Mouse (Mus musculus) lung, postnatal 14 days (tissue): ENCODE data around the gene Agxt2.
A peak's percentile ranks its signal among the peaks of the same experiment; 100 is the strongest.

Experiments
- DNase-seq: peaks from one replicate; pipeline ENCODE4 v3.0.0; 2021

The Agxt2 gene

DNA sequence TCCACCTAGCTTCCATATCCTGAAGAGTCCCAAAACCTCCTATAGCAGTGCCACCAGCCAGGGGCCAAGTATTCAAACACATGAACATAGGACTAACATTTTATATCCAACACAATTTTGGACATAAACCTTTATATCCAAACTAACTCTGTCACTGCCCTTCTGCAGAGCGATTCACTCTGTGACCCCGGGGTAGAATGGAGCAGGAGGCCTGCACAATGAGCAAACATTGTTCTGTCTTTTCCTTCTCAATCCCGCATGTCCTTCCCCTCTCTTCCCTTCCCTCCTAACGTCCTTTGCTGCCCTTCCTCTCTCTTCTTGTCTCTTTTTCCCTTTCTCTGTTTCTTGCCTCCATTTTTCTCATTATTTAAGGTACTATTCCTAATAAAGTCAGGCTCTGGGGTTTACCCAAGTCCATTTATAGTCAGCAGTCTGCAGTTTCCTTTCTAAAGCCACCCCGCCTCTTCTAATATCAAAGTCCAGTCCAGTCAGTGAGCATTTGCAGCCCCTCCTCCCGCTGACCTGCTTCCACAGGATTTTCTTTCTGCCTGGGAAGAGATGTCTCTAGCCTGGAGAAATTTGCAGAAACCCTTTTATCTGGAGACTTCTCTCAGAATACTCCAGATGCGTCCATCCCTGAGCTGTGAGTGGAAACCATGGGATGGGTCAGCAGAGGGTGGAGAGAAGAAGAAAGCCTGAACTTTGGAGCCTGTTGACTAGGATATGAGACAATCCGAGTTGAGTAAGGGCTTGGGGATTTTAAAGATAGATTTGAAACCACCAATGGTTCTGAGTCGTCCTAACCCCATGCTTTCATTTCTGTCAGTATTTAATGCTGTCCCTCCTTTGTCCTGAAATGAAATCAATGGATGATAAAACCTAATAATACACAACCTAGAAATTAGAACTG lies at the start of gene Agxt2:
Gene Agxt2, plus strand, starts transcription at position 494 of the 910 bp plus-strand sequence.
- no peak for DNase-seq

DNA sequence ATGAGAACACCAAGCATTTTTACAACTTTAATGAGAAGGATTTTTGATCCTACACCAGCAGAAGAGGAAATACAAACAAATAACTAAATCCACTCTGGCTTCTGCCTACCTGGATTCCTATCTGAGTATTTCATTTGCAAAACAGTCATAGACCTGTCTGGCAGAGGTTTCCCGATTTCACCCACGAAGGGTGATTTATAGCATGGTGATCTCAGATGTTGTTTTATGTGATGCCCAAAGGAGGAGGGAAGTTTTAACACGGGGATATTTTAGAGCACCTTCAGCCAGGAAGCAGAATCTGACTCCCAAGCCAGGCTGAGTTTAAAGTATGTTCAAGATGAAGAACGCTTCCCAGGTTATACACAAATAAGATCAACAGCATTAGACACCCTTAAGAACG lies 46.5 kb upstream of the Agxt2 start:
- no peak for DNase-seq

DNA sequence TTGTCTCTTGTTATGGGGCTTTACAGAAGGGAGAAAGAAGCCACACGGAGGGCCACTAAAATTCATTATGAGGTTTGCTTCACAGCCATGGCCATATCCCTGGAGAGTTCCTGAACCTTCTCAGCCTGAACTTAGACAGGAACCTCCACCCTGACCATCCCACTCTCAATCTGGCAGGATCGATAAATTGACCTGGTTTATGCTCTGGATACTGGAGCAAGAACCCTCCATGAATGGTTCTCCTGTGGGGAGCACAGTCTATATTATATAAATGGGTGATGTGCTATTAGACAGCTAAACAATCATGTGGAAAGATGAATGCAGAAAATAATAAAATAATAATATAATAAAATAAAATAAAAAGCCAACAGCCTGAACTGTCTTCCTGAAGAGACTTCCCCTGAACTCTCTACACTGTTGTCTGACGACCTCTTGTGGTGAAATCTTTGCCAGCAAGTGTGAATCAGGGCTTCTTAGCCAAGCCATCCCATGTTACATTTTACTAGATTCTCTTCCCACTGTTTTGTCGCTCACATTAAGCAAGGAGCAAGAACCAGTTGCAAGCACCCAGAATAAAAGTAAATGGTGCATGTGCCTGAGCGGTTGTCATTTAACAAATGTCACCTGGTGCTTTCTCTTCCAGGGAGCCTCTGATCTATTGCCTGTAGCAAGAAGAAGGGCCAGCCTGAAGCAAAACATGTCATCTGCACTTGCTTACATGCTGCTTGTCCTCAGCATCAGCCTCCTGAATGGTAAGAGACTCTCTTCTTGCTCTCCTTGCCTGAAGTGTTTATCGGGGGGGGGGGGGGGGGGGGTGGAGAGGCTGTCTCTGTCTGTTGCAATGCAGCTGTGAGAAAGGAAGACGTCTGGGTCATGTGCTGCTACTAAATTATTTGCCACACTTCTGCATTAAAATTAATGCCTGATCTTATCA lies 44.5 kb upstream of the Agxt2 start:
- peak; percentile 64 for DNase-seq

DNA sequence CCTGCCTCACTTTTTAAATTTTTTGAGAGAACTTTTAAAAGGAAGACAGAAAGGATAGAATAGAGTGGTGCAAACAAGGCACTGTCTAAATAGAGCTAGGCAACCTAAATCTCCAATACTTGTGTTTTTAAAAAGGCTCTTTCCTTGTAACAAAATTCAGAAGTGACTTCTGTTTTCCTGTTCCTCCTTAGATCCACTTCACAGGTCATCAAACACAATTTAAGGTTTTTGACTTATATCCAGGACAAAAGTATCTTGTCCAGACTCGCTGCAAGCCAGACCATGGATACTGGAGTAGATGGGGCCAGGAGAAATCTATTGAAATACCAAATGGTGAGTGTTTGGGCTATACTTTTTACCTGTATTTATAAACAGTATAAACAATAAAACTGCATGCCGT lies 33.3 kb upstream of the Agxt2 start, which contains the start of gene Gm21973:
Gene Gm21973, plus strand, starts transcription at position 301 of the 400 bp plus-strand sequence.
- DNase-seq: no peak

DNA sequence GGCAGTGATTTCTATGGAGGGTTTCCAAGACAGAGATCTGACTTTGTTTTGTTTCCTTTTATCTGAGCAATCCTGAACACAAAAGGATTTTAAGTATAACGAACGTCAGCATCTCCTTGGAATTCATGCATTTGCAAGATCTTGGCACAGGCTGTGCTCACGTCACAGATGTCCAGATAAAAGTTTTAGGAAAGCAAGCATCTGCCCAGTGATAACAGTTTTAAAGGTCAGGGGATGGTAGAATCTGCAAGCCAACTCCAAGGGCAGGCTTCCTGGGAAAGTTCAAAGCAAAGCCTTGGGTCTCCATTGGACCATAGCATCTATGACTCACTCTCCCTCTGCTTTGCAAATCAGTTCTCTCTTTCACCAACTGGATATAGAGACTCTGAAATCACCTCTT lies 27.7 kb upstream of the Agxt2 start:
- DNase-seq: no peak

DNA sequence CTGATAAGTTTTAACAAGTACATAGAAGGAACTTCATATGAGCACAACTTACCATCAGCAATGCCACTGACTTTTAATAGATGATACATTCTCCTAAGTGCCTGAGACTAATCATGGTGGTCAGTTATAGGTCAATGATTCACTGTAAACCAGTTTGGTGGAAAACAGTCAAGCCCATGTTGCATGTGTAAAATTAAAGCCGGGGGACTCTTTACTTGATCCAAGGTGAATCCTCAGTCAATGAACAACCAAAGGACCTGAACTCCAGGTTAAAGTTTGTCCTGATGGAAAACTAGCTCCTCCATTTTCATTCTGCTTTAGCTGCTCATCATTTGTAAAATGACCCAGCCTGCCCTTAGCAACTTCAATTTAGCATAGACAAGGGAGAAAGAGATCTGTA lies 25.8 kb upstream of the Agxt2 start:
- no peak for DNase-seq

DNA sequence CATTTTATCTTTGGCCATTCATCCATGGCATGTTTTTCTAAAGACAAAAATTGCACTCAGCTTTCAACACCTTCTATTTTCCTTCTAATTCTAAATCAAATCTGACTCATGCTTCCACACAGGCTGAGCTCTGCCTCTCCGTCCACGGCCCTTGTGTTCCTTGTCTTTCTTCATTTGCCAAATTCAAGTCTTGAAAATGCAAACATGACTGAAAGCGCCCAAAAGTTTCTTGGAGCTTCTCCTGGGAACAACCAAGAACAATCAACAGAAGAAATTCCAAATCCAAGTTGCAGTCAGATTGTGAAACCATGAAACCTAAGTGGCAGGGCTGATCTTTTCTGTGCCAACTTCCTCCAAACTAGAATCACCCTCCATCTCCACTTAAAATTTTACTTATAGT lies 19.7 kb upstream of the Agxt2 start:
- peak; percentile 4 for DNase-seq

DNA sequence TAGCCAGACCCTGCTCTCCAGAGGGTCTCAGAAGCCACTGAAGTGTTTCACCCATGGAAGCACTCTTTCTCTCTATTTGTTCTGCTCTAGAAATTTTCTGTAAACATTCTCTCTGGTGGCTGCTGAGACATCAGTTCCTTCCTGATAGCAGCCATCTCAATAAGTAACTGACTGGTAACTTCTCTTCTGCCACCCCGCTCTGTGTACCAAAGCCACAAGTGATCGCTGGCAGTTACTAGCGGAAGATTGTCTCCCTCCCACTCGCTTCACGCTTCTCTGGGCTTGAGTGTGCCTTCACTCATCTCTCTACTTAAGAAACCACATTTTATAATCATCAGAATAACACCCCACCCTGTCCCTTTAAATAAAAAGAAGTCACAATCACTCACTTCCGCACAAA lies 11.3 kb upstream of the Agxt2 start:
- DNase-seq: no peak

DNA sequence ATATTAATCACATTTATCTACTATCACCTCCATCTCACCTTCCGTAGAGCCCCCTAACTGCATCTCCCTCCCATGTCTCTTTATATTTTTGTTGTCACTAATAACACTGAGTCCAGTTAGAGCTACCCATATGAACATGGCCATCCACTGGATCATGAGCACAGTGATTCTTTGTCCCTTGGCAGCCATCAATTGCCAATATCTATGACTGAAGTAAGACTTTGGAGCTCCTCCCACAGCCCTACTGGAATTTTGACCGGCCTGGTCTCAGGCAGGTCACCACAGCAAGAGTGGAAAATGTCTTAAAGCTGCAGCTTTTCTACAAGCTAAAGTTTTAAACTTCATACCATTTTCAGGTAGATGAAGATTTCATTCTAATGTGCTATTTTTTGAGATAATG lies 8.0 kb downstream of the Agxt2 start:
- no peak for DNase-seq

DNA sequence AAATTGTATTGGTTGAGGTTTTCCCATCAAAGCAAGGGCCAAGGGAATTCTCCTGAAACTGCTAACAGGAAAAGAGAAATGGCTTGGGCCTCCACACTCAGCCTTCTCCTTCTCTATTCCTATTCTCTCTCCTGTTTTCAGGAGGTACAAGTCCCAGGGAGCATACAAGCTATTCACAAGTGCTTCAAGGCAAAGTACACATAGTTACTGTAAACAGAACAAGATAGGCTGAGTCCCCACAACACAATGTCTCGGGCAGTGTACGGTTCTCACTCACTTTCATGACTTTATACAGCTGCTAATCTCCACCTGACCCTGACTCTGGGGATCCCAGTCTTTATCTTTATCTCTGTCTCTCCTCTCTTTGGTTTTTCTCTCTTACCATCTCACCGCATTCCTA lies 17.1 kb downstream of the Agxt2 start:
- no peak for DNase-seq

DNA sequence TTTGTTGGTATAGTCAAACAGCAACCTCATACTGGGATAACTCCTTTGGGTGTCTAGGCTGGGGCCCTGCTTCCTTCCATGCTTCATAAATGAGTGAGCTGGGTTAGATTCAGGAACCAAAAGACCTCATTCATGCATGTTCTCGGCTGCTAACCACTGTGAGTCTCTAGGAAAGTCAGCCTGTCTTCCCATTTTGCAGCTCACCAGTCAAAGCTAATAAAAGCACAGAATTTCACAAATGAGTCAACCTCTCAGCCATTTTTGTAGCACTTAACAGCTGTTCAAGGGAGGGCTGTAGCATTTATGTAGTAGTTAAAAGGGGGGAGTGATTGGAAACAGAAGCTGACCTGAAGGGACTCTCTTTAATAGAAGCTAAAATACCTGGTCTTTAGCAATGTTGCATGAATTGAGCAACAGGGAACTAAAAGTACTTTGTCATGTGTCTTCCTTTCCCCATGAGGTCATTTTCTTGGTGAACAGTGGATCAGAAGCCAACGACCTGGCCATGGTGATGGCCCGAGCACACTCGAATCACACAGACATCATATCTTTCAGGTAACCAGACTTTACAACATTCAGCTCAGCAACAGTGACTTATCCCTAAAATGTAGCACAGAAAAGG lies 20.1 kb downstream of the Agxt2 start:
- no peak for DNase-seq

DNA sequence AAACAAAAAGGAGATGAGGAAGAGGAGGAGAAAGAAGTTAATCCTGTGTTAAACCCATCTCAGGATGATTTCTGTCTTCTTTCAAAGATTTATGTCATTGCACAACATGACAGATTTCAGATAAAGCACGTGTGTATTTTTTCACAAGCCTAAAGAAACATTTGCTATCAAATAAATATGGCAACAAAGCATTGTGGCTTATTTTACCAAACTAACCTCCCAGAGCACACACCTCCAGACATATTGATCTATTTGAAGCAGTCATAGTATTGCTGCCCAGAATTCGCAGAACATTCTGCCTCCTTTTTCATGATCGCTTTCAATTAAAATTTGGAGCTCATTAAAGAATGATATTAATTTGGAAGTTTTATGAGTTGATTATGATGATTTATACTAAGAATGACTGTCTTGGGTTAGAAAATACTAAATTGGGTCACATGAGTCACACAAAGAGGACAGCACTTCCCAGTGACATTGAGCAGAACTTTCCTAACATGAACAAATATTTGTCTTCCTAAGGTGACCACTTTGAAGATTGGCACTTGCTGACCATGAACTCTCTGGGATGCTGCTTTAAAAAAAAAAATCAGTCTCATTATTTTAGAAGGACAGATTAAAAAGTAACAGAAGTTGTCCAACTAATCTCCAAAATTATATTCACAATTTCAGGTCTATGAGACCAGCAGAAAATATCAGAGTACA lies 21.6 kb downstream of the Agxt2 start:
- no peak for DNase-seq

DNA sequence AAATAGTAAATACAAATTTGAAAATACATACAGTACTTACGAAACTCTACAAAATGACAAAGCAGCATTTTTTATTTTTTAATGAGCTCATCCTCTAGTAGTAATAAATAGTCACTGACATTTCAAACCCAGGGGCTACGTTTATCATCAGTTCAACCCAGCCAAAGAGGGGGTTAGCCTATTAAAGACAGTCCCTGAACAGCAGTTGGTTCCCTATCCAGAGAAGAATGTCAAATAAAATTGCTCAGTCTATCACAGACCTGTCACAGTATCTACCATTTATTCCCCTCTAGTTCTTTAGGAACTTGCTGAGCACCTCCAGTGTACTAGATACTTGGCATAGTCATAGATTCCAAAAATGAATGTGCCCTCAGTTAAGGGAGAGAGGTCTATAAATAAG lies 28.9 kb downstream of the Agxt2 start:
- DNase-seq: no peak

DNA sequence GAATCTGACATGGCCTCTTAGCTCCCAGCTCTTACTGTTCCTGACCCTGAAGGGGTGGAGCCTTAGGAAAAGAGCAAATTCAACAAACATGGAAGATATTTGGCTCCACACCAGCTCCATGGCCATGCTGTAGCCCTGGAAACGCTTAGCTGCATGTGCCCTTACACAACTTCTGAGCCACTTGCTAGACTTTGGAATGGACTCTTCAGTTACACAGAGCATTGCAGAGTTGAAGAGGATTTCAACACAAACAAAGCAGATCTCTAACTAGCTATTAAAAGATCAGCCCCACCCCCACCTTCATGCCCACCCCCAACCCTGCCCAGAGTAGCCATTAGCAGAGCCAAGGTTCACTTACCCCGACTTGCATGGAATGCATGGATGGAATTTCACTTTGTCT lies 41.5 kb downstream of the Agxt2 start:
- DNase-seq: peak; percentile 28

DNA sequence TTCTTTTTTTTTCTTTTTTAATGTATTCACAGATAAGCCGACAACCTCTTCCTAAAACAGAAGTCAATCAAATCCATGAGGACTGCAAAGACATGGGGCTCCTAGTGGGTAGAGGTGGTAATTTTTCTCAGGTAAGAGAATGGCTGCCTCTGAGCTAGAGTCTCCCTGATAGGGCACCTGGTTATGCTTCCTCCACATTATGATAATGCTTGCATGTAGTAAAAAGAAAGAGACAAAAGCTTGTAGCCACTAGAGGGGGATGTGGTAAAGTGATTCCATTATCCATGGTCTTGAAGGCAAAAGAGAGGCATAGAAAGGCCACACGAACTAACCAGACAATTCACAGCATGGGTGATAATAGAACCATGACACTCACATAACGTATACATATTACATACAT lies 42.1 kb downstream of the Agxt2 start:
- DNase-seq: peak; percentile 5

DNA sequence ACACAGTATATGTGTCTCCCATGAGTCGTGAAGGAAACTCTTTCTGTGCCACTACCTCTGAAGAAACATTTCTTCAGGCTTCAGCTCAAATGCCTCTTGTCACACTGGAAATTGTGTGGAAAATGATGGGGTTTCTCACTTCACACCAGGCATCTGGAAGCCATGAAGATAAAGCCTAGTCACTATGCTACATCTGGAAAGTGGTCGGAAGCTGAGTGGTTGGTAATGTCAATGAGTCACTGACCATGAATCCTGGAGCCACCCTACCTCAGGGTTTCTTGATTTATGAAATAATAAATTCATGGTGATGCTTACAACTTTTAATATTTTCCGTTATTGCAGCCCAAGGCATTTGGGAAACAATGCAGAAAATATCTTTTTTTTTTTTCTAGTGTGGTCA lies 51.5 kb downstream of the Agxt2 start:
- no peak for DNase-seq

DNA sequence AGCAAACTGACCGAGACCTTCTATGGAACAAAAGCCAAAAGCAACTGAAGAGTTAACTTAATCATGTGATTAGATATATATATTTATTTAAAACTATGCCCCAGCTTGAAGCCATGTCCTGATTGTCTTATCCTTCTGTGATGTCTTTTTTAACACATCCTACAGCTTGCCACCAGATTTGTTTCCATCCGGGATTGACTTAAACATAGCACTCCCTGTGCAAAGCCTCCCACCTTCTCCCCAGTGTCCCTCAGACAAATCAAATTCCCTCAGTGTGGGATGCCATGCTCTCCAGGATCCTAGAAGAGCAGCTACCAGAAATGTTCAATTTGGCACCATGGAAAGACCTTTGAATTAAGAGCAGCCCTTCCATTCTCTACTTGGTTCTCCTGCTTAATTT lies 52.5 kb downstream of the Agxt2 start:
- DNase-seq: no peak

DNA sequence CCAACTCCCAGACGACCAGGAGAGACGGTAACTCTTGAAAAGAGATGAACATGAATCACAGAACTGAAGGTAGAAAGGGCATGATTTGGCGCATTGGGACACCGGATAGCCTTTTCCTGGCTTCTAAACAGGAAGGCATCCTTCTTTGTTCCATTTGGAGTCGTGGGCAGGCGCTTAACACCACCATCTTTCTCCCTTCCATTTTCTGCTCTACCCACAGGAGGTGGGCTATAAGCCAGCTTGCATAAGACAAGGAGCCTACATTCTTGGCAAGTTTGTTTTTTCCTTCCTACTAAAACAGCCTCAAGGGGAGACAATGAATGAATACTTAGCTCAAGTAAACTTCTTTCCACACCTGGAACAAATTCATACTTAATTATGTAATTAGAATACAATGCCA lies 55.3 kb downstream of the Agxt2 start:
- DNase-seq: no peak

DNA sequence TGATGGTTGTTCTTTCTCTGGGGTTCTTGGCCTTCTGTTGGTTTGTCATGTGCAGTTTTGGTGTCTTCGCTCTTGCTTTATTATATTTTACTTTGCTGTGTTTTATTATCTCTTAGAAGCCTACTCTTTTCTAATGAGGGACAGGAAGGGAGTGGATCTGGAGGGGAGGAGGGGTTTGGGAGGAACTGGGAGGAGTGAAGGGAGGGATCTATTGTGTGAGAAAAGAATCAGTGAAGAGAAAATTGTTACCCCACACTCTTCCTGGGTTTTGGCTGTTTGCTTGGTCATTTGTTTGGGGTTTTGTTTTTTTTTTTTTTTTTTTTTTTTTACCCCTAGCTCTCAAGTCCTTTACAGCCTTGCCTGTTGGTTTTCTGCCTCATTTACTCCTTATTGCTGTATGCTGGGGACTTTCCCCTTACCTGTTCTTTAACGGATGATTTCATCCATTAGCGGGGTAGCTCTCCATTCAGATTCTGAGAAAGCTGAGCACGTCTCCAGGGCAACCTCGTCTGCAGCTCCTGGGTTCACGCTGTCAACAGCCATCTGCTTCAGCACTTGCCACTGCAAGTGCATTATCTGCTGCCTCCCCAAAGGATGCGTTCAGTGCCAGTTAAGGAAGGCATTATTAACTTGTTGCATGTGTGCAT lies 62.9 kb downstream of the Agxt2 start:
- no peak for DNase-seq

DNA sequence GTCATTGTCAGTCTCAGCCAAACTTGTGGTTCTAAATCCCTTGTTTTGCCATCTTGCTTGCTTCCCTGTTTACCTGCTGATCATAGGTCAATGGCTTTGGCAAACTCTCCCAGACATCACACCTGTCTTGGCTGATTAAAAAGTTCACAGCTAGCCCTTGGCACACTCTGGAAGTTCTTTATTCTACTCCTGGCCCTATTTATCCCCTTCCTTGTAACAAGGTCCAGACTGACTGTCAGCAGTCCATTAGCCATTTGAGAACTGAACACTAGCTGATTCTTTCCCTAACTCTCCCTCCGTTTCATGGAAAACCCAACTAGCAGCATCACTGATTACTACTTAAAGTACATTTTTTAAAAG lies 63.4 kb downstream of the Agxt2 start:
- DNase-seq: no peak

DNA sequence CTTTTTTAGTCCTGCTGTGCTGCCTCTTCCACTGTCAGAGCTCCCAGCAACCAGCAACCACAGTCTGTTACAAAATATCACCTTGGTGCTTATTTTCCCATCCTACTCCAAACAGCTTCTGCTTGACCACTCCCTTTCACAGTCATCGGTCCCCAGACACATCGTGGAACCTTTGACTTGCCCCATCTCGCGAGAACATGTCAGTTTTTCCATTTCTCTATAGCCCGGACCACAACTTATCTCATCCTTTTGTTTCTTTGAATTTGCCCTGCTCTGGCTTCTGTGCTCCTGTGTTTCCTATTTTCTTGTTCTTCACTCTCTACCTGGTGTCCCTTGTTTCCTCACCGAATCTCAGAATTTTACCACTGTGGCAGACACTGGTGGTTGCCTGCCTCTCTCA lies 67.8 kb downstream of the Agxt2 start:
- no peak for DNase-seq

DNA sequence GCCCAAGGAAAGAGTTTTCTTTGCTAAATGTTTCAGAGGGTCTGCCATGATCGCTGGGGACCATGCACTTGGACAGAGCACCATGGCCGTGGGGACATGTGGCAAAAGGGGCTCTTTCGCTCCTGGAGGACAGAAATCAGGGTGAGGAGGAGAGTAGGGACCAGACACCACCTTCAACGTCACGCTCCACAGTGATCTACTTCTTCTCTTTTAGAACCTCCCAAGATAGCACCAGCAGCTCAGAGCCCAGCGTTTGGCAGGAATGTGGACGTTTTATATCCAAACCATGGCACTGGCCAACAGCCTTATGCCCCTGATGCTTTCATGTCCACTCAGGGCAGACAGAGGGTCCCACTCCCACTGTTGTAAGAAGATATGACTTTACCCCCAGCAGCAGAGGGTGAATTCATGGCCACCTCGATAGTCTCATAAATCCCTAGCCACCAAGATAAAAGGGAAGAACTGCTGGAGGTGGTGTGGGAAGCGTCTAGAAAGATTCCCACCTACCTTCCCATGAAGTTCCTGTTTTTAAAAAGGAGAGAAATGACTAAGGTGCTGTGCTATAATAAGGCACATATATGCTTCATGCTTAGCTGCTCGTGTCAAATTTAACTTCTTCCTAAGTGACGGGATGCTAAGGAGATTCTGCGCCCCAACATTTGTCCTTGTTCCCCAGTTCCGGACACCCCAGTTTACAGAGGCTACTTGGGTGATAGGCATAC lies 68.4 kb downstream of the Agxt2 start:
- no peak for DNase-seq
